In the genomic region with DNA sequence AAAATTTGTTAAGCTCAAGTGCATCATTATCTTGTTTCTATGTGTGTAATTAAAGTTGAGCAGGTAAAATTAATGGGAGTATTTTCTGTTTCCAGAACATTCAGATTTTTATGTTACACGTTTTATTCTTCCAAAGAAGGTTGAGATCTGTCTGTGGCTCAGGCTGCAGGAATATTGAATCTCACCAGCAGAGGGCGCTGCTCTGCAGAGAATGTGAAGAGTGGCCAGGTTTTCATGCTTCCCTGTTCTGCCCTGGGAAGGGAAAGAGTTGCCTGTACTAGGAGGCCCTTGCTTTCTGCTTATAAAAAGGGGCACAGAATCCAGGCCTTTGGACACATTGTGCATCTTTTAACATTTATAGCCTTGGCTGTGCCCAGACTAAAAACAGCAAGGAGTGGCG, we compare ENCODE assay signal across 8 mouse cellular contexts.
DNase-seq lines count a peak whose midpoint lies in the region; ATAC-seq and TF ChIP-seq lines count a peak whose summit lies in the region.

No protein-coding gene starts in this region.

- H3K4me2 ChIP-seq in hindbrain, embryonic 11.5 days (replicated peaks; ENCODE audit: low read depth, low read length), result no peak overlapping the region
- H3K4me2 ChIP-seq in hindbrain, embryonic 12.5 days (replicated peaks), result no peak overlapping the region
- no peak overlapping the region for H3K4me2 ChIP-seq in forebrain, embryonic 15.5 days (replicated peaks)
- no peak overlapping the region for H3K4me2 ChIP-seq in hindbrain, postnatal 0 days (ENCODE audit: low read depth, low read length)

- no peak for ATAC-seq in hindbrain, embryonic 11.5 days (ENCODE audit: low FRiP score)
- no peak for ATAC-seq in hindbrain, embryonic 12.5 days (ENCODE audit: low FRiP score)
- ATAC-seq in forebrain, embryonic 15.5 days (replicated peaks), result peak; percentile 75
- ATAC-seq in hindbrain, postnatal 0 days, result 0 out of 2 replicates have a peak, but pooled peaks have one; percentile 58

- TF ChIP-seq CTCF in hindbrain, postnatal 0 days (IDR thresholded peaks at IDR 0.05; ENCODE audit: low read depth), result peak; percentile 93

- 36% methylated on average over 3 of the region's 3 CpGs for WGBS in hindbrain, embryonic 11.5 days
- WGBS in hindbrain, embryonic 12.5 days, result 35% methylated on average over 3 of the region's 3 CpGs
- 38% methylated on average over 3 of the region's 3 CpGs for WGBS in forebrain, embryonic 15.5 days
- WGBS in hindbrain, postnatal 0 days, result 32% methylated on average over 3 of the region's 3 CpGs

- peak; percentile 93 for DNase-seq in hindbrain, embryonic 11.5 days (ENCODE audit: low spot score)
- peak; percentile 73 for DNase-seq in c-Kit-positive CD71-positive TER-119-negative erythroid progenitor cells, embryonic 14.5 days (ENCODE audit: low read depth)
- DNase-seq in hindbrain, postnatal 0 days (ENCODE audit: low spot score), result peak; percentile 92
- peak; percentile 86 to 89 for DNase-seq in left cerebral cortex, adult 18-20 months (ENCODE audit: low spot score in 2 of 2)
- peak; percentile 87 for DNase-seq in mesoderm, embryonic 11.5 days (ENCODE audit: low read depth, low spot score)
- peak; percentile 49 to 51 for DNase-seq in spleen, postnatal 36 days (ENCODE audit: low spot score in 2 of 2)

- H3K36me3 ChIP-seq in hindbrain, embryonic 11.5 days (ENCODE audit: control insufficient read depth, insufficient read depth, low read length), result no peaks in the 10 kb centered on the region
- H3K36me3 ChIP-seq in hindbrain, embryonic 12.5 days, result peaks cover 13% of the 10 kb centered on the region; the same call in 1 of the 2 replicates
- 0 out of 2 replicates have a peak, but pooled peaks cover 2% of the 10 kb centered on the region for H3K36me3 ChIP-seq in forebrain, embryonic 15.5 days
- H3K36me3 ChIP-seq in hindbrain, postnatal 0 days (ENCODE audit: insufficient read depth, low read length), result no peaks in the 10 kb centered on the region

- no peak overlapping the region for H3K9ac ChIP-seq in hindbrain, embryonic 11.5 days (ENCODE audit: low read depth, low read length)
- no peak overlapping the region for H3K9ac ChIP-seq in hindbrain, embryonic 12.5 days
- H3K9ac ChIP-seq in forebrain, embryonic 15.5 days (replicated peaks), result no peak overlapping the region
- no peak overlapping the region for H3K9ac ChIP-seq in hindbrain, postnatal 0 days (replicated peaks; ENCODE audit: low read length)

- no peak overlapping the region for H3K27ac ChIP-seq in hindbrain, embryonic 11.5 days (ENCODE audit: low read depth, low read length)
- H3K27ac ChIP-seq in hindbrain, embryonic 12.5 days, result no peak overlapping the region
- H3K27ac ChIP-seq in forebrain, embryonic 15.5 days (replicated peaks), result no peak overlapping the region
- H3K27ac ChIP-seq in hindbrain, postnatal 0 days, result no peak overlapping the region

- no peaks in the 10 kb centered on the region for H3K9me3 ChIP-seq in hindbrain, embryonic 11.5 days (ENCODE audit: control insufficient read depth, low read length)
- H3K9me3 ChIP-seq in hindbrain, embryonic 12.5 days (replicated peaks), result no peaks in the 10 kb centered on the region
- H3K9me3 ChIP-seq in forebrain, embryonic 15.5 days, result no peaks in the 10 kb centered on the region
- H3K9me3 ChIP-seq in hindbrain, postnatal 0 days (ENCODE audit: low read length), result no peaks in the 10 kb centered on the region

- H3K4me3 ChIP-seq in hindbrain, embryonic 11.5 days (ENCODE audit: low read depth, low read length), result no peak overlapping the region
- H3K4me3 ChIP-seq in hindbrain, embryonic 12.5 days, result no peak overlapping the region
- H3K4me3 ChIP-seq in forebrain, embryonic 15.5 days, result no peak overlapping the region
- no peak overlapping the region for H3K4me3 ChIP-seq in hindbrain, postnatal 0 days (ENCODE audit: low read length)

- H3K4me1 ChIP-seq in hindbrain, embryonic 11.5 days (replicated peaks; ENCODE audit: control insufficient read depth, insufficient read depth, low read length), result peaks cover 3% of the 10 kb centered on the region
- 0 out of 2 replicates have a peak, but pooled peaks cover 9% of the 10 kb centered on the region for H3K4me1 ChIP-seq in hindbrain, embryonic 12.5 days
- peaks cover 8% of the 10 kb centered on the region; the same call in 1 of the 2 replicates for H3K4me1 ChIP-seq in forebrain, embryonic 15.5 days
- H3K4me1 ChIP-seq in hindbrain, postnatal 0 days (ENCODE audit: insufficient read depth, low read length), result no peaks in the 10 kb centered on the region

- no peaks in the 10 kb centered on the region for H3K27me3 ChIP-seq in hindbrain, embryonic 11.5 days (ENCODE audit: control insufficient read depth, insufficient read depth, low read length)
- H3K27me3 ChIP-seq in hindbrain, embryonic 12.5 days, result no peaks in the 10 kb centered on the region; the same call in 1 of the 2 replicates
- H3K27me3 ChIP-seq in forebrain, embryonic 15.5 days, result no peaks in the 10 kb centered on the region
- H3K27me3 ChIP-seq in hindbrain, postnatal 0 days (ENCODE audit: insufficient read depth, low read length), result no peaks in the 10 kb centered on the region

Comparison
In these comparisons a context has a peak if more than half of its experiments do, and no peak if none do; other contexts are left out.
1. ATAC-seq: peak in forebrain, embryonic 15.5 days (single experiment) and hindbrain, postnatal 0 days (single experiment); none in hindbrain, embryonic 11.5 days (single experiment) and hindbrain, embryonic 12.5 days (single experiment).
2. Peak in every context shown above with its lines, with median percentiles within 50 percentile points of each other: DNase-seq.